Mouse (Mus musculus): ENCODE results near the gene Atp13a3.
"Not testable (repeated sequence)": the region's sequence is repeated elsewhere in the genome, so short reads cannot be mapped to it uniquely, and the experiment has no call there.

Gene Atp13a3

GRCm38 (mm10) chr16:30405925-30406670 lies at the start of gene Atp13a3:
Atp13a3 (minus strand) TSS chr16:30405975.
- no peak for DNase-seq (ENCODE audit: extremely low read depth, insufficient read length, low spot score)

GRCm38 (mm10) chr16:30453213-30453975 lies 47.6 kb upstream of the Atp13a3 start:
- no peak for DNase-seq (ENCODE audit: extremely low read depth, insufficient read length, low spot score)

- DNase-seq (ENCODE audit: extremely low read depth, insufficient read length, low spot score): not testable (repeated sequence)
Observed at GRCm38 (mm10) chr16:30451174-30451573, 45.4 kb upstream of the Atp13a3 start.

GRCm38 (mm10) chr16:30449017-30449416 lies 43.2 kb upstream of the Atp13a3 start:
- no peak for DNase-seq (ENCODE audit: extremely low read depth, insufficient read length, low spot score)

GRCm38 (mm10) chr16:30448169-30448568 lies 42.4 kb upstream of the Atp13a3 start:
- DNase-seq (ENCODE audit: extremely low read depth, insufficient read length, low spot score): no peak

GRCm38 (mm10) chr16:30447642-30448041 lies 41.9 kb upstream of the Atp13a3 start:
- no peak for DNase-seq (ENCODE audit: extremely low read depth, insufficient read length, low spot score)

- no peak for DNase-seq (ENCODE audit: extremely low read depth, insufficient read length, low spot score)
Observed at GRCm38 (mm10) chr16:30443411-30443810, 37.6 kb upstream of the Atp13a3 start.

- peak; percentile 57 for DNase-seq (ENCODE audit: extremely low read depth, insufficient read length, low spot score)
Observed at GRCm38 (mm10) chr16:30442451-30442850, 36.7 kb upstream of the Atp13a3 start.

GRCm38 (mm10) chr16:30441409-30441808 lies 35.6 kb upstream of the Atp13a3 start:
- no peak for DNase-seq (ENCODE audit: extremely low read depth, insufficient read length, low spot score)

- DNase-seq (ENCODE audit: extremely low read depth, insufficient read length, low spot score): no peak
Observed at GRCm38 (mm10) chr16:30439841-30440240, 34.1 kb upstream of the Atp13a3 start.

GRCm38 (mm10) chr16:30439411-30439810 lies 33.6 kb upstream of the Atp13a3 start:
- peak; percentile 77 for DNase-seq (ENCODE audit: extremely low read depth, insufficient read length, low spot score)

- DNase-seq (ENCODE audit: extremely low read depth, insufficient read length, low spot score): no peak
Observed at GRCm38 (mm10) chr16:30436276-30436675, 30.5 kb upstream of the Atp13a3 start.

- no peak for DNase-seq (ENCODE audit: extremely low read depth, insufficient read length, low spot score)
Observed at GRCm38 (mm10) chr16:30435393-30435792, 29.6 kb upstream of the Atp13a3 start.

GRCm38 (mm10) chr16:30433148-30433547 lies 27.4 kb upstream of the Atp13a3 start:
- no peak for DNase-seq (ENCODE audit: extremely low read depth, insufficient read length, low spot score)

- no peak for DNase-seq (ENCODE audit: extremely low read depth, insufficient read length, low spot score)
Observed at GRCm38 (mm10) chr16:30432111-30432510, 26.3 kb upstream of the Atp13a3 start.

GRCm38 (mm10) chr16:30430512-30431088 lies 24.8 kb upstream of the Atp13a3 start:
- no peak for DNase-seq (ENCODE audit: extremely low read depth, insufficient read length, low spot score)

- DNase-seq (ENCODE audit: extremely low read depth, insufficient read length, low spot score): no peak
Observed at GRCm38 (mm10) chr16:30428753-30429260, 23.0 kb upstream of the Atp13a3 start.

- DNase-seq (ENCODE audit: extremely low read depth, insufficient read length, low spot score): no peak
Observed at GRCm38 (mm10) chr16:30427466-30427865, 21.7 kb upstream of the Atp13a3 start.

GRCm38 (mm10) chr16:30427003-30427402 lies 21.2 kb upstream of the Atp13a3 start:
- no peak for DNase-seq (ENCODE audit: extremely low read depth, insufficient read length, low spot score)

GRCm38 (mm10) chr16:30425980-30426379 lies 20.2 kb upstream of the Atp13a3 start:
- no peak for DNase-seq (ENCODE audit: extremely low read depth, insufficient read length, low spot score)

- no peak for DNase-seq (ENCODE audit: extremely low read depth, insufficient read length, low spot score)
Observed at GRCm38 (mm10) chr16:30424053-30424452, 18.3 kb upstream of the Atp13a3 start.

All from 3134 (cell line).